Mouse (Mus musculus) embryonic stem cell, embryonic (primary cell): ENCODE results near the gene 4930442H23Rik.

ENCODE experiments used
- CTCF ChIA-PET, 4 experiments: fragments of 300-600 bp in 2 of 4; fragments of 350-600 bp in 2 of 4; sonication (Branson Sonifier 250); formaldehyde crosslinking; loops; one replicate each; lab custom pipeline; 2022; ENCODE audit warnings: inconsistent platforms in 2 of 4; lab: Charles Lee
- POLR2A ChIA-PET, 4 experiments: fragments of 300-600 bp in 2 of 4; fragments of 350-600 bp in 2 of 4; sonication (Branson Sonifier 250); formaldehyde crosslinking; loops; one replicate each; lab custom pipeline; 2022; ENCODE audit warnings: antibody characterized with exemption in 4 of 4, inconsistent platforms in 1 of 4; lab: Charles Lee

4930442H23Rik gene

DNA sequence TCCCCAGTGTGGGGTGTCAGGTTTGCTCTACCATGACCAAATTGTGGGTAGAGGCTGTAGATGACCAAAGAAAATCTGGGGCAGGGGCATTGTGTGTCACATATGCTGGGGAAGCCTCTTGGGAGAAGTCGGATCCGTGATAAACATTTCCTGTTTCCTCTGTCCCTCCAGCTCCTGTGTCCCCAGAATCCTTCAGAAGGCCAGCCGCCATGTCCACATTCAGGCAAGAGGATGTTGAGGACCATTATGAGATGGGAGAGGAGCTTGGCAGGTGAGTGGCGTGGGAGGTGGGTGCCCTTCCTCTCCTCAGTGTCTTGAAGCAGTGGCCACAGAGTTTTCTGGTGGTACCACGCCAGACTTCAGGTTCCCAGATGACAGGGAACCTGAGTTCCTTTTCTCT is at the start of gene 4930442H23Rik:
Gene 4930442H23Rik, minus strand, starts transcription at position 45 of the 400 bp plus-strand sequence.
- ChIA-PET CTCF (interaction anchor here in 2 of 4 experiments (0.8 to 1.2 kb wide), 3 partner anchors 11 to 368 kb away, joined by 3 read pairs; no protein-coding TSS in a partner anchor), POLR2A (interaction anchor here (0.5 to 3.0 kb wide), 19 partner anchors 8 to 772 kb away, joined by 3 to 30 read pairs (median 4); partner anchors contain the start of genes Pias4 (in 2 of the 4), Pip5k1c (in 2 of the 4), Eef2 (in 1 of the 4) and Gadd45b (in 1 of the 4))

DNA sequence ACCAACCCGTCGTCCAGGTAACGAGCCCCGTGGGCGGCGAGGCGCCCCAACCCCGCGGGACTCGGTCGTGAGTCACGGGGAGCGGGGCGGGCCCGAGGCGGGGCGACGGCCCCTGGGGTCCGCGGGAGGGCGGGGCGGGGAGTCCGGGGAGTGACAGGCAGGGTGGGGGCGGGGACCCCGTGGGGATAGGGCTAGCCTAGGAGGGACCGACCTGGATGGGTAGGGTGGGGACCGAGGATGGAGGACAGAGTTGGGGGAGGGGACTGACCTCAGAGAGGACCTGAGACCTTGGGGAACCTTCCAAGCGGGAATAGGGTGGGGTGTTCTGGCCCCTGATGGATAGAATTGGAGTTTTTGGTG is 49.6 kb upstream of the 4930442H23Rik start:
- CTCF ChIA-PET = interaction anchor here in 2 of 4 experiments (0.6 to 1.5 kb wide), 7 partner anchors 8 to 87 kb away, joined by 3 to 4 read pairs (median 3); partner anchors contain the start of genes Cactin (in 1 of the 2), Nmrk2 (in 1 of the 2) and Pip5k1c (in 1 of the 2)
- POLR2A ChIA-PET = interaction anchor here in 3 of 4 experiments (0.6 to 1.5 kb wide), 9 partner anchors 9 to 184 kb away, joined by 3 to 9 read pairs (median 4); partner anchors contain the start of gene Eef2 (in 1 of the 3)

DNA sequence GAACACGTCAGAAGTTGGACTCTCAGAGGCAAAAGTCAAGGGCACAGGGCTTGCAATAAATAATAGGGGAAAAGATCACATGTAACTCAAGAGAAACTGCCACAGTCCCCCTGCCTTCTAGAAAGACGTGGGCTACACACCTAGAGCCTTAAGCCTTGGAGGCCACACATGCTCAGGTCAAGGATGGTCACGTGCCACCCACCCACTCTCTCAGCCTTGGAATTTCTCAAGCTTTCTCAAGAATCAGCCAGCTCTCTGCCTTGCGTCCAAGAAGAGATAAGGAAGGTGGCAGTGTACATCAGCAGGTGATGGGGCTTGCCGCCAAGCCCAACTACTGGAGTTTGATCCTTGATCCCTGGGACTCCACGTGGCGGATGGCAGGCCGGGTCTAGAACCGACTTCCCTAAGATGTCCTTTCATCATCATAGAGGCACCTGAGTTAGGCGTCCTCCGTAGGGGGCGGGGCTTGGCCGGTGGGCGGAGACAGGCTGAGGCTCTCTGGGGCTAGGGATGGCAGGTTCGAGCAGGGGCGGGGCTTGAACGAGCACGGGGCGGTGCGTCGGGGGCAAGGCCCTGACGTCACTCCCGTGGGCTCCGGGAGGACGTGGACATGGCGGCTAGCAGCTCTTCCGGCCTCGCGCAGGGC is 49.1 kb upstream of the 4930442H23Rik start, which contains the start of gene Zfr2:
Gene Zfr2, plus strand, starts transcription at position 576 of the 646 bp plus-strand sequence.
- ChIA-PET POLR2A (interaction anchor here in 3 of 4 experiments (0.6 to 1.5 kb wide), 9 partner anchors 9 to 184 kb away, joined by 3 to 9 read pairs (median 4); partner anchors contain the start of gene Eef2 (in 1 of the 3)), CTCF (interaction anchor here in 2 of 4 experiments (0.6 to 1.8 kb wide), 8 partner anchors 8 to 88 kb away, joined by 3 to 4 read pairs (median 3); partner anchors contain the start of genes Cactin (in 1 of the 2), Nmrk2 (in 1 of the 2) and Pip5k1c (in 1 of the 2))

DNA sequence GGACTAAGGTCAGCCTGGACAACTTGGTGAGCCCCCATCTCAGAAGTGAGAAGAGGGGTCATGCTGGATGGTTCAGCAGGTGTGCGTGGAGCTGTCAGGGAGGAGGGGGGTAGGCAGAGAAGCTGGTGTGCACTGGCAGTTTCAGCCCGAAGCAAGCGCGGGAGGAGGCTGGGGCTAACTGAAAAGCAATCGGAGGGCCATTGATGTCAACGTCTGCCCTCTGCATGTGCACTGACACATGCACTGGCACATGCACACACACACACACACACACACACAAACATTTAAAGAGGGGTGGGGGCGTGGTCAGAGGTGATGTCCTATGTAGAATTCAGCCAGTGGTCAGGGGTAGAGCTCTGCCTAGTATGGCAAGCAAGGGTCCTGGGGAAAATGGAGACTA is 47.8 kb upstream of the 4930442H23Rik start:
- ChIA-PET CTCF (interaction anchor here (0.5 to 4.2 kb wide), 64 partner anchors 8 to 687 kb away, joined by 3 to 37 read pairs (median 4); partner anchors contain the start of genes Cactin (in 2 of the 4), Map2k2 (in 2 of the 4), Matk (in 1 of the 4) and Nmrk2 (in 1 of the 4)), POLR2A (interaction anchor here (0.6 to 2.1 kb wide), 28 partner anchors 8 to 305 kb away, joined by 3 to 9 read pairs (median 3); partner anchors contain the start of genes Cactin (in 2 of the 4), Apba3 (in 1 of the 4), Gadd45b (in 1 of the 4) and Hmg20b (in 1 of the 4))

DNA sequence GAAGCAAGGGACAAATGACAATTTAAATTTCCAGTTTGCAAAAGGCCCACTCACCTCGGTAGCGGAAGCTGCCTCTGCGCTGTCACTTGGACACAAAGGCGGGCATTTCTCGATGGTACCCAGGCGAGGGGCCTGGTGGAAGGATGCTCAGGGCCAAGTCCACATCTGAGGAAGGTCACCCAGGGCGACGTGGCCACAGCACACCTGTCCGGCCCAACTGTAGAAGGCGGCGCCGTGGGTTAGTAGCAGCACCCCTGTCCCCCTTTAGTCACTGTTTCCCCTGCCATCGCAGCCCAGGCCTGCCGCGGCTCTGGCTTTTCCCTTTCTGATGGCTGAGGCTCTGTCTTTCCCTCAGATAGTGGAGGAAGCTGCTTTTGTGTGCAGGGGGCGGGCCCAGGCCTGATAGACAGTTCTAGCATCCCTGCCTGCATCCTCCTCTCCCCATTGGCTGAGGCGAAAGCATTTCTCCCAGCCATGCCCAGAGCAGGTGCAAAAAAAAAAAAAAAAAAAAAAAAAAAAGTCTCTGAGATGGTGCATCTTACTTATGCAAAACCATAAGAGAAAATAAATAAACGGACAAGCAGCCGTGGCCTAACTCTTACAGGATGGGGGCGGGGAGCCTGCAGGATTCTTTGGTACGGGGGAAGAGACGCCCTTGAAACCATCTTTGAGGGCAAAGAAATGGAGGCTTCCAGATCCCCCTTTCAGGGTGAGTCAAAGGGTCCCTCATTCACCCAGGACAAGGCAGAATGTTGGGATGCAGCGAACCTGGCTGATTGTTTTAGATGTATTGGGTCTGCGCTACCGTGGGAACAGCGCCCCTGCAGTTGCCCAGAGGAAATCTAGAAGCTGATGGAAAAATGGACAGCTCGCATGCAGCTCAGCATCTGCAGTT is 47.0 kb upstream of the 4930442H23Rik start, which contains the start of gene Atcay:
Gene Atcay, minus strand, starts transcription at position 396 of the 895 bp plus-strand sequence.
- POLR2A ChIA-PET = interaction anchor here (0.5 to 2.1 kb wide), 34 partner anchors 9 to 306 kb away, joined by 3 to 9 read pairs (median 3); partner anchors contain the start of genes Cactin (in 2 of the 4), Hmg20b (in 2 of the 4), Apba3 (in 1 of the 4) and Eef2 (in 1 of the 4)
- CTCF ChIA-PET = interaction anchor here (0.6 to 4.2 kb wide), 74 partner anchors 7 to 1022 kb away, joined by 3 to 37 read pairs (median 4); partner anchors contain the start of genes Cactin (in 2 of the 4), Apba3 (in 1 of the 4), Map2k2 (in 1 of the 4) and Matk (in 1 of the 4)

DNA sequence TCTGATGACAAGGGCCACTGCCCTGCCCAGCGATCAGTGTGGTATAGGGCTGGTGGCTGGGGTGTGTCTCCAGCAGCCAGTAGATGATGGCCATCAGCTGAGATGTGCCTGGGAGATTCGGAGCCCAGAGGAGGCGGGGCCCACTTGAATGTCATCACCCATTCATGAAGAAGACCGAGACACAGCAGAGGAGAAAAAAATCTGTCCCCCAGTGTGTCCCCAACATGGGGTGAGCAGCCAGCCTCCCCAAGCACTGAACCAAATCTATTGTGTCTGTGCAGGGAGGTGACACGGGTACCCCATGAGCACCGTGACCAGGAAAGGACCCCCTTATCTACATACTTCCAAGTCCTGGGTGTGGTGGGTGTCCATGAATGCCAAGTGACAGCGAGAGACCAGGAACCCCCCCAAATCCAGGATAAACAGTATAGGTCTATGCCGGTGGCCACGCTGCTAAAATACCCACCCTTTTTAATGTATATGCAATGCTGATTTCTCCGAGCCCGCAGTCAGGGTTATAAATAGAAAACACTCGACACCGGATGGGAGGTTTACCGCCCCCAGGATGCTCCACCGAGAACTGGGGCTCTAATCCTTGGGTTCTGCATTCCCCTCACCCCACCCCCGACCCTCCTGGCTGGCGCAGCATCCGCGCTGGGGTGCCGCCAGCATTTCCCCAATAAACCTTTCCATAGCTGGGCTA is 46.2 kb upstream of the 4930442H23Rik start:
- POLR2A ChIA-PET = interaction anchor here (0.5 to 2.1 kb wide), 12 partner anchors 9 to 524 kb away, joined by 3 to 9 read pairs (median 3); partner anchors contain the start of genes Eef2 (in 1 of the 4), Hmg20b (in 1 of the 4) and Tjp3 (in 1 of the 4)
- CTCF ChIA-PET = interaction anchor here (0.6 to 4.2 kb wide), 27 partner anchors 10 to 1021 kb away, joined by 3 to 37 read pairs (median 8); partner anchors contain the start of genes Apba3 (in 1 of the 4), Mrpl54 (in 1 of the 4), Pip5k1c (in 1 of the 4) and Tjp3 (in 1 of the 4)

DNA sequence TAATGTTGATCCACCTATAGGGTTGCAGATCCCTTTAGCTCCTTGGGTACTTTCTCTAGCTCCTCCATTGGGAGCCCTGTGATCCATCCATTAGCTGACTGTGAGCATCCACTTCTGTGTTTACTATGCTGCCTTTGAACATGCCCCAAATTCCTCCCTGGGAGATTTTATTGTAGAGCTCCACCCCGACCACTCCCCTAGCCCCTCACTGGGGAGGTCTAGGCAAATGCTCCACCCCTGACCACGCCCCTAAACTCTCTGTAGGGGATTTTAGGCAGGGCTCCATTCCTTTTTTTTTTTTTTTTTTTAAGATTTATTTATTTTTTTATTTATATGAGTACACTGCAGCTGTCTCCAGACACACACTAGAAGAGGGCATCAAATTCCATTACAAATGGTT is 40.1 kb upstream of the 4930442H23Rik start:
- POLR2A ChIA-PET = interaction anchor here (0.6 to 2.5 kb wide), 22 partner anchors 9 to 294 kb away, joined by 3 to 9 read pairs (median 4); partner anchors contain the start of genes Eef2 (in 1 of the 4), Map2k2 (in 1 of the 4), Matk (in 1 of the 4) and Zfr2 (in 1 of the 4)
- CTCF ChIA-PET = interaction anchor here (0.5 to 2.5 kb wide), 21 partner anchors 8 to 477 kb away, joined by 3 to 16 read pairs (median 4); partner anchors contain the start of genes Pip5k1c (in 1 of the 4) and Zfr2 (in 1 of the 4)

DNA sequence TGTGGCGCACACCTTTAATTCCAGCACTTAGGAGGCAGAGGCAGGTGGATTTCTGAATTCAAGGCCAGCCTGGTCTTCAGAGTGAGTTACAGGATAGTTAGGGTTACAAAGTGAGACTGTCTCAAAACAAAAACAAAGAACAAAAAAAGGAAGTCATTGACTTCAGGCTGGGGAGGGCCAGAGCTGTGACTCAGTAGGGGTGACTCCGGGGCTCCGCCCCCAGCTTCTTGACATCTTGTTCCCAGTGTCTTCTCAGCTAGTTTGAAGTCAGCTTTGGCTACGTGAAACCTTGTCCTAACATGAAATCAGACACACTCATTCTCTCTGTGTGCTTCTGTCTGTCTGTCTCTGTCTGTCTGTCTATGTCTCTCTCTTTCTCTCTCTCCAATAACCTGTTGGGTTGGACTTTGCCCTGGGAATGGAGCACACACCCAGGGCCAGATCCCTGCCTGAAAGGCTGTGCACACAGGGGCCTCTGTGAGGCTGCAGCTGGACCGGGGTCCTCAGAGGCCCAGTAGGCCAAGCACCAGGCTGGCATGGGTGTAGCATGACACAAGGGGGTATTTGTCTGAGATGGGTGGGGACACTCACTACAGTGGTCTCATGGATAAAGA is 37.9 kb upstream of the 4930442H23Rik start:
- ChIA-PET CTCF (interaction anchor here in 2 of 4 experiments (0.6 to 4.5 kb wide), 5 partner anchors 9 to 85 kb away, joined by 3 to 21 read pairs (median 4); partner anchors contain the start of gene Atcay (in 1 of the 2)), POLR2A (interaction anchor here in 1 of 4 experiments (0.8 to 1.7 kb wide), 3 partner anchors 10 to 81 kb away, joined by 3 to 4 read pairs (median 4); no protein-coding TSS in a partner anchor)

DNA sequence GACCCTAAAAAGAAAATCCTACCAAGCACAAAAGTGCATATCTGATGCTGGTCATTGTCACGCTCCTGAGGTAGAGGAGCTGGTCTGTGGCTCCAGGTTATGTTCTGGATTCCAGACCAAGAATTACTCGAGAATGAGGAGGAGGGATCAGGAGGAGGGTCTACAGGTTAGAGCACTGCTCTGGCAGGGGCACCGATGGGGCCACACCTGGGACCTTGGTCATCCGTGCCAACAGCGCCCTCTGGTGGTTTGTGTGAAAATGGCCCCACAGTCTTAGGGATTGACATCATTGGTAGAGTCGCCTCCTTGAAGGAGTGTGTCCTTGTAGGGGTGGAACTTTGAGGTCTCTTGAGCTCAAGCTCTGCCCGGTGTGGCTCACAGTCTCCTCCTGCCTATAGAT is 34.3 kb upstream of the 4930442H23Rik start:
- ChIA-PET CTCF (interaction anchor here (0.5 to 4.5 kb wide), 22 partner anchors 8 to 333 kb away, joined by 3 to 21 read pairs (median 3); partner anchors contain the start of gene Atcay (in 2 of the 4)), POLR2A (interaction anchor here in 2 of 4 experiments (0.6 to 1.7 kb wide), 6 partner anchors 10 to 184 kb away, joined by 3 to 6 read pairs (median 3); no protein-coding TSS in a partner anchor)

DNA sequence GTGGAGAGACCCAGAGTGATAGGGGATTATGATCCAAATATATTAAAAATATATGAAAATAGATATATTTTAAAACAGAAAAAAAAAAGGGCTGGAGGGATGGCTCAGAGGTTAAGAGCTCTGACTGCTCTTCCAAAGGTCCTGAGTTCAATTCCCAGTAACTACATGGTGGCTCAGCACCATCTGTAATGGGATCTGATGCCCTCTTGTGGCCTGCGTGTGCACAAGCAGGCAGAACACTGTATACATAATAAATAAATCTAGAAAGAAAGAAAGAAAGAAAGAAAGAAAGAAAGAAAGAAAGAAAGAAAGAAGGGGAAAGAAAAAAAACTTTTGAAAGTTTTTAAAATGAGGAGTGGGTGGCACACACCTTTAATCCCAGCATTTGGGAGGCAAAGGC is 33.6 kb upstream of the 4930442H23Rik start:
- POLR2A ChIA-PET = interaction anchor here in 3 of 4 experiments (0.6 to 1.7 kb wide), 7 partner anchors 11 to 184 kb away, joined by 3 read pairs; no protein-coding TSS in a partner anchor
- CTCF ChIA-PET = interaction anchor here (0.6 to 4.5 kb wide), 22 partner anchors 12 to 354 kb away, joined by 3 to 21 read pairs (median 3); partner anchors contain the start of genes Atcay (in 2 of the 4), Ncln (in 1 of the 4) and Pip5k1c (in 1 of the 4)

DNA sequence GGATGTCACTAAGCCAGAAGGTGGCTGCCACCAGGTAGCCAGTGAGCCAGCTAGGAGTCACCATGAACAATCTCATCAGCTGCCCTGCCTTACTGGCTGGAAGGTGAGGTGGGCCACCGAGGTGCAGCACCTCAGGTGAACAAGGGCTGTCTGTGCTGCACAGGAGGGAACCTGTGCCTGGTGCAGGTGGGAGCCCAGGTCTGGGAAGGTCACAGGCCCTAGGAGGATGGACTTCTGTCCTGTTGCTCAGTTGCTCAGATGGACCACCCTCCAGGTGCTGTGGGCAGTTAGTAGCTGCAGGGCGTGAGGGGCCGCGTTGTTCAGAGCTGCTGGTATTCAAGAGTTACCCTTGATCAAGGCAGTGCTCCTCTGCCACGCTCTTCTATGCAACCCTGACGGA is 33.2 kb upstream of the 4930442H23Rik start:
- ChIA-PET CTCF (interaction anchor here (0.6 to 3.1 kb wide), 22 partner anchors 13 to 355 kb away, joined by 3 to 11 read pairs (median 3); partner anchors contain the start of genes Atcay (in 1 of the 4), Ncln (in 1 of the 4) and Pip5k1c (in 1 of the 4)), POLR2A (interaction anchor here in 3 of 4 experiments (0.6 to 1.7 kb wide), 7 partner anchors 17 to 288 kb away, joined by 3 read pairs; no protein-coding TSS in a partner anchor)

DNA sequence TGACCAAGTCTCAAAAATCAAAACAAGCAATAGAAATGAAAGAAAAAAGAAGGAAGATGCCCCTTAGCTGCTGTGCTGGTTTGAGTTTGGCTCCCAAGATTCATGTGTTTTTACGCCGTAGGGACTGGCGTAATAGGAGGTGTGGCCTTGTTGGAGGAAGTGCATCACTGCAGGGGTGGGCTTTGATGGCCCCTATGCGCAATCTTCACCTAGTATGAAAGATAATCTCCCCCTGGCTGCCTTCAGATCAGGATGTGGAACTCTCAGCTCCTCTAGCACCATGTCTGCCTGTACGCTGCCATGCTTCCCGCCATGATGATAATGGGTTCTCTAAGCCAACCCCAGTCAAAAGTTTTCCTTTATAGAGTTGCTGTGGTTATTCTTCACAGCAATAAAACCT is 32.6 kb upstream of the 4930442H23Rik start:
- POLR2A ChIA-PET = interaction anchor here (0.6 to 1.7 kb wide), 7 partner anchors 15 to 287 kb away, joined by 3 to 7 read pairs (median 3); no protein-coding TSS in a partner anchor
- CTCF ChIA-PET = interaction anchor here (0.6 to 3.1 kb wide), 14 partner anchors 13 to 286 kb away, joined by 3 to 8 read pairs (median 3); partner anchors contain the start of genes Atcay (in 1 of the 4) and Matk (in 1 of the 4)

DNA sequence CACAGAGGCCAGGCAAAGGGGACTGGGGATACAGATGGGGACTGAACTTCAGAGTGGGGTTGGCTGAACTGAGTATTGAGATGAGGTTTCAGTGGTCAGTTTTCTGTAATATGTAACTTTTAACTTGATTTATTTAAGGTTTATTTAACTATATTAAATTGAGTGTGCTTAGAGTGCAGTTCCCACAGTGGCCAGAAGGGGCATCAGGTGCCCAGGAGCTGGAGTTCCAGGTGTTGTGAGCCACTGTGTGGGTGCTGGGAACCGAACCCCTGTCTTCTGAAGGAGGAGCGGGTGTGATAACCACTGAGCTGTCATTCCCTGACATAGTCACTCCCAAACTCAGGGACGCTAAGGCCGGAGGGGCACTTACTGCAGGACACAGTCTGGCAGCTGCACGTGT is 26.5 kb upstream of the 4930442H23Rik start:
- ChIA-PET CTCF (interaction anchor here (0.6 to 3.4 kb wide), 35 partner anchors 9 to 298 kb away, joined by 3 to 18 read pairs (median 3); partner anchors contain the start of genes Atcay (in 1 of the 4) and Pip5k1c (in 1 of the 4)), POLR2A (interaction anchor here in 2 of 4 experiments (0.6 to 2.3 kb wide), 10 partner anchors 13 to 543 kb away, joined by 3 to 7 read pairs (median 3); partner anchors contain the start of genes Atcay (in 1 of the 2), Cactin (in 1 of the 2) and Pip5k1c (in 1 of the 2))

DNA sequence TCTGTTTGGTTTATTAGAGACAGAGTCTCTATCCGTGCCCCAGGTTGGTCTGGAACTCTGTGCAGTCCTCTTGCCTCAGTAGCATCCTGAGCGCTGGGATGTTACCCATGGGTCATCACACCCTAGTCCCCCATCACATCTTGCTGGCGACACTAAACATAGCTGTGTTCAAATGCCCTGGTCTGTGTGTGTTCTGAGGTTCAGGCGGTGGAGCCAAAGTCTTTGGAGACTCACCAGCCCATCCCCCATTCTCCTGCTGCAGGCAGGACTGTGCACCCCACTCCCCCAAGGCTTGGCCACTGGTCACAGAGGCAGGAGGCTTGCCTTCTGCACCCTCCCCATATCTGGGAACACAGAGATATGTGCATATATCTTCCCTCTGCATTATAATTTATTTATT is 20.5 kb upstream of the 4930442H23Rik start:
- POLR2A ChIA-PET = interaction anchor here in 1 of 4 experiments (1.0 to 1.2 kb wide), 3 partner anchors 10 to 20 kb away, joined by 3 to 5 read pairs (median 3); no protein-coding TSS in a partner anchor
- CTCF ChIA-PET = interaction anchor here (0.8 to 1.6 kb wide), 6 partner anchors 15 to 138 kb away, joined by 3 to 8 read pairs (median 4); partner anchors contain the start of gene Pip5k1c (in 1 of the 4)
